Mouse (Mus musculus): ENCODE results near the gene Usp35. TPM values are rescaled to one million over a fixed set of nuclear protein-coding genes. Genes with fewer than 3 reads are reported as not detected.

Usp35 gene
- polyA plus RNA-seq, 1 experiment from 2014 or later: 2.8 TPM

- no peak overlapping the region for H3K4me3 ChIP-seq (ENCODE audit: low read depth, low read length)
- H3K4me2 ChIP-seq (ENCODE audit: low read depth): no peak overlapping the region
- H3K36me3 ChIP-seq (ENCODE audit: control insufficient read depth, insufficient read depth, low read length): peaks cover under 1% of the 10 kb centered on the region; the same call in 1 of the 2 replicates
- H3K27me3 ChIP-seq (ENCODE audit: control insufficient read depth, insufficient read depth, low read length): no peaks in the 10 kb centered on the region
- WGBS: 79% methylated on average over 7 of the region's 7 CpGs
- H3K9ac ChIP-seq (ENCODE audit: low read length): no peak overlapping the region
- no peaks in the 10 kb centered on the region for H3K4me1 ChIP-seq (ENCODE audit: control insufficient read depth, insufficient read depth, low read length)
- no peaks in the 10 kb centered on the region for H3K9me3 ChIP-seq (ENCODE audit: control insufficient read depth, low read length)
- no peak for ATAC-seq (ENCODE audit: insufficient read depth, low FRiP score, low TSS enrichment)
- no peak overlapping the region for H3K27ac ChIP-seq (ENCODE audit: low read depth, low read length)
- DNase-seq (ENCODE audit: low spot score): no peak
Measured at GRCm38 (mm10) chr7:97313364-97313995, 18.3 kb downstream of the Usp35 start.

- H3K4me1 ChIP-seq (ENCODE audit: control insufficient read depth, insufficient read depth, low read length): no peaks in the 10 kb centered on the region
- DNase-seq (ENCODE audit: low spot score) (no peak), ATAC-seq (ENCODE audit: insufficient read depth, low FRiP score, low TSS enrichment) (no peak)
- WGBS: 92% methylated on average over 6 of the region's 6 CpGs
- no peak overlapping the region for H3K9ac ChIP-seq (ENCODE audit: low read length)
- no peaks in the 10 kb centered on the region for H3K27me3 ChIP-seq (ENCODE audit: control insufficient read depth, insufficient read depth, low read length)
- H3K4me2 ChIP-seq (ENCODE audit: low read depth): no peak overlapping the region
- peaks cover 3% of the 10 kb centered on the region; the same call in 1 of the 2 replicates for H3K36me3 ChIP-seq (ENCODE audit: control insufficient read depth, insufficient read depth, low read length)
- no peaks in the 10 kb centered on the region for H3K9me3 ChIP-seq (ENCODE audit: control insufficient read depth, low read length)
- no peak overlapping the region for H3K27ac ChIP-seq (ENCODE audit: low read depth, low read length)
- no peak overlapping the region for H3K4me3 ChIP-seq (ENCODE audit: low read depth, low read length)
Measured at GRCm38 (mm10) chr7:97312856-97313255, 19.0 kb downstream of the Usp35 start.

- H3K4me3 ChIP-seq (ENCODE audit: low read depth, low read length): no peak overlapping the region
Measured at GRCm38 (mm10) chr7:97312196-97312595, 19.6 kb downstream of the Usp35 start.

GRCm38 (mm10) chr7:97311620-97312019 lies 20.2 kb downstream of the Usp35 start:
- no peak overlapping the region for H3K9ac ChIP-seq (ENCODE audit: low read length)
- H3K36me3 ChIP-seq (ENCODE audit: control insufficient read depth, insufficient read depth, low read length): peaks cover 3% of the 10 kb centered on the region; the same call in 1 of the 2 replicates
- H3K4me1 ChIP-seq (ENCODE audit: control insufficient read depth, insufficient read depth, low read length): no peaks in the 10 kb centered on the region
- 96% methylated on average over 14 of the region's 14 CpGs for WGBS
- no peaks in the 10 kb centered on the region for H3K9me3 ChIP-seq (ENCODE audit: control insufficient read depth, low read length)
- no peak overlapping the region for H3K4me2 ChIP-seq (ENCODE audit: low read depth)
- H3K27me3 ChIP-seq (ENCODE audit: control insufficient read depth, insufficient read depth, low read length): no peaks in the 10 kb centered on the region
- no peak overlapping the region for H3K27ac ChIP-seq (ENCODE audit: low read depth, low read length)
- ATAC-seq (ENCODE audit: insufficient read depth, low FRiP score, low TSS enrichment) (no peak), DNase-seq (ENCODE audit: low spot score) (no peak)
- no peak overlapping the region for H3K4me3 ChIP-seq (ENCODE audit: low read depth, low read length)

More at GRCm38 (mm10) chr7:97312196-97312595, 19.6 kb downstream of the Usp35 start:
- DNase-seq (ENCODE audit: low spot score): no peak
- Histone ChIP-seq H3K4me2 (ENCODE audit: low read depth) (no peak overlapping the region), H3K4me1 (ENCODE audit: control insufficient read depth, insufficient read depth, low read length) (no peaks in the 10 kb centered on the region), H3K27ac (ENCODE audit: low read depth, low read length) (no peak overlapping the region), H3K9me3 (ENCODE audit: control insufficient read depth, low read length) (no peaks in the 10 kb centered on the region), H3K9ac (ENCODE audit: low read length) (no peak overlapping the region), H3K27me3 (ENCODE audit: control insufficient read depth, insufficient read depth, low read length) (no peaks in the 10 kb centered on the region), H3K36me3 (ENCODE audit: control insufficient read depth, insufficient read depth, low read length) (peaks cover 3% of the 10 kb centered on the region; the same call in 1 of the 2 replicates)
- 92% methylated on average over 17 of the region's 17 CpGs for WGBS
- no peak for ATAC-seq (ENCODE audit: insufficient read depth, low FRiP score, low TSS enrichment)

- no peak overlapping the region for H3K27ac ChIP-seq (ENCODE audit: low read depth, low read length)
- ATAC-seq (ENCODE audit: insufficient read depth, low FRiP score, low TSS enrichment): no peak
- H3K4me3 ChIP-seq (ENCODE audit: low read depth, low read length): no peak overlapping the region
- H3K27me3 ChIP-seq (ENCODE audit: control insufficient read depth, insufficient read depth, low read length): no peaks in the 10 kb centered on the region
- DNase-seq (ENCODE audit: low spot score): no peak
- H3K4me2 ChIP-seq (ENCODE audit: low read depth): no peak overlapping the region
- H3K9me3 ChIP-seq (ENCODE audit: control insufficient read depth, low read length): no peaks in the 10 kb centered on the region
- peaks cover 3% of the 10 kb centered on the region; the same call in 1 of the 2 replicates for H3K36me3 ChIP-seq (ENCODE audit: control insufficient read depth, insufficient read depth, low read length)
- WGBS: 87% methylated on average over 3 of the region's 3 CpGs
- H3K9ac ChIP-seq (ENCODE audit: low read length): no peak overlapping the region
- no peaks in the 10 kb centered on the region for H3K4me1 ChIP-seq (ENCODE audit: control insufficient read depth, insufficient read depth, low read length)
Measured at GRCm38 (mm10) chr7:97310341-97310635, 21.5 kb downstream of the Usp35 start.

- H3K36me3 ChIP-seq (ENCODE audit: control insufficient read depth, insufficient read depth, low read length): peaks cover 3% of the 10 kb centered on the region; the same call in 1 of the 2 replicates
- no peak overlapping the region for H3K4me2 ChIP-seq (ENCODE audit: low read depth)
- DNase-seq (ENCODE audit: low spot score) (no peak), ATAC-seq (ENCODE audit: insufficient read depth, low FRiP score, low TSS enrichment) (no peak)
- no peaks in the 10 kb centered on the region for H3K9me3 ChIP-seq (ENCODE audit: control insufficient read depth, low read length)
- WGBS: 86% methylated on average over 4 of the region's 4 CpGs
- no peak overlapping the region for H3K4me3 ChIP-seq (ENCODE audit: low read depth, low read length)
- no peaks in the 10 kb centered on the region for H3K27me3 ChIP-seq (ENCODE audit: control insufficient read depth, insufficient read depth, low read length)
- H3K4me1 ChIP-seq (ENCODE audit: control insufficient read depth, insufficient read depth, low read length): no peaks in the 10 kb centered on the region
- no peak overlapping the region for H3K9ac ChIP-seq (ENCODE audit: low read length)
- no peak overlapping the region for H3K27ac ChIP-seq (ENCODE audit: low read depth, low read length)
Measured at GRCm38 (mm10) chr7:97309461-97310340, 22.1 kb downstream of the Usp35 start.

GRCm38 (mm10) chr7:97307546-97307945 lies 24.3 kb downstream of the Usp35 start:
- H3K36me3 ChIP-seq (ENCODE audit: control insufficient read depth, insufficient read depth, low read length): peaks cover 3% of the 10 kb centered on the region; the same call in 1 of the 2 replicates
- H3K4me3 ChIP-seq (ENCODE audit: low read depth, low read length): no peak overlapping the region
- DNase-seq (ENCODE audit: low spot score) (no peak), ATAC-seq (ENCODE audit: insufficient read depth, low FRiP score, low TSS enrichment) (no peak)
- no peaks in the 10 kb centered on the region for H3K4me1 ChIP-seq (ENCODE audit: control insufficient read depth, insufficient read depth, low read length)
- 73% methylated on average over 1 of the region's 1 CpGs for WGBS
- no peak overlapping the region for H3K27ac ChIP-seq (ENCODE audit: low read depth, low read length)
- no peak overlapping the region for H3K9ac ChIP-seq (ENCODE audit: low read length)
- no peak overlapping the region for H3K4me2 ChIP-seq (ENCODE audit: low read depth)
- no peaks in the 10 kb centered on the region for H3K9me3 ChIP-seq (ENCODE audit: control insufficient read depth, low read length)
- H3K27me3 ChIP-seq (ENCODE audit: control insufficient read depth, insufficient read depth, low read length): no peaks in the 10 kb centered on the region

- peaks cover 3% of the 10 kb centered on the region; the same call in 1 of the 2 replicates for H3K36me3 ChIP-seq (ENCODE audit: control insufficient read depth, insufficient read depth, low read length)
Measured at GRCm38 (mm10) chr7:97306813-97307212, 25.0 kb downstream of the Usp35 start.

More at GRCm38 (mm10) chr7:97306813-97307212, 25.0 kb downstream of the Usp35 start:
- no peaks in the 10 kb centered on the region for H3K4me1 ChIP-seq (ENCODE audit: control insufficient read depth, insufficient read depth, low read length)
- DNase-seq (ENCODE audit: low spot score) (no peak), ATAC-seq (ENCODE audit: insufficient read depth, low FRiP score, low TSS enrichment) (no peak)
- H3K9me3 ChIP-seq (ENCODE audit: control insufficient read depth, low read length): no peaks in the 10 kb centered on the region
- no peak overlapping the region for H3K27ac ChIP-seq (ENCODE audit: low read depth, low read length)
- no peak overlapping the region for H3K4me2 ChIP-seq (ENCODE audit: low read depth)
- no peak overlapping the region for H3K4me3 ChIP-seq (ENCODE audit: low read depth, low read length)
- H3K27me3 ChIP-seq (ENCODE audit: control insufficient read depth, insufficient read depth, low read length): no peaks in the 10 kb centered on the region
- no peak overlapping the region for H3K9ac ChIP-seq (ENCODE audit: low read length)
- WGBS: 95% methylated on average over 2 of the region's 2 CpGs
